Mouse (Mus musculus) midbrain, embryonic 12.5 days (tissue): ENCODE measurements around the gene Bsph1. TPM values are rescaled to one million over a fixed set of nuclear protein-coding genes. Genes with fewer than 3 reads are reported as not detected.
"Not testable (repeated sequence)": the region's sequence is repeated elsewhere in the genome, so short reads cannot be mapped to it uniquely, and the experiment has no call there.

Experiments
- ATAC-seq: fragments of 200-750 bp; cut with Nextera tagmentation; 2 replicates; pipeline ENCODE4 v1.8.0; 2017; ENCODE audit warnings: low read depth, moderate TSS enrichment, moderate library complexity; ENCODE audit not compliant: low FRiP score
- H3K27ac ChIP-seq: fragments of 300-500 bp; sonication (generic); replicated peaks from 2 replicates; pipeline ENCODE4 v1.5.1; 2016; ENCODE audit warnings: mild to moderate bottlenecking
- H3K27me3 ChIP-seq: fragments of 300-500 bp; sonication (generic); 2 replicates; pipeline ENCODE4 v1.6.1; 2016; ENCODE audit warnings: mild to moderate bottlenecking
- H3K36me3 ChIP-seq: fragments of 300-500 bp; sonication (generic); 2 replicates; pipeline ENCODE4 v1.6.1; 2016
- H3K4me1 ChIP-seq: fragments of 300-500 bp; sonication (generic); 2 replicates; pipeline ENCODE4 v1.6.1; 2016
- H3K4me2 ChIP-seq: fragments of 300-500 bp; sonication (generic); replicated peaks from 2 replicates; pipeline ENCODE4 v1.6.1; 2016; ENCODE audit warnings: mild to moderate bottlenecking, moderate library complexity
- H3K4me3 ChIP-seq: fragments of 300-500 bp; sonication (generic); 2 replicates; pipeline ENCODE4 v1.5.1; 2016; ENCODE audit warnings: mild to moderate bottlenecking
- H3K9ac ChIP-seq: fragments of 300-500 bp; sonication (generic); replicated peaks from 2 replicates; pipeline ENCODE4 v1.6.1; 2016; ENCODE audit warnings: mild to moderate bottlenecking, moderate library complexity
- H3K9me3 ChIP-seq: fragments of 300-500 bp; sonication (generic); 2 replicates; pipeline ENCODE4 v1.6.1; 2016; ENCODE audit warnings: mild to moderate bottlenecking
- WGBS: fragments of 180-500 bp; shearing (Covaris S2); methylation state at CpG from one replicate; pipeline ENCODE4 v1.1.7; 2016; 5-methylcytosine and 5-hydroxymethylcytosine counted together
- polyA plus RNA-seq: library from polyadenylated mRNA; unstranded; fragments of >200 nt; fragmentation: Nextera tagmentation; extraction: Ambion mirVana; gene quantifications from 2 replicates; pipeline ENCODE4 v1.2.1, GENCODE M21; 2016

Gene Bsph1
- not detected in 2 replicates for polyA plus RNA-seq

DNA sequence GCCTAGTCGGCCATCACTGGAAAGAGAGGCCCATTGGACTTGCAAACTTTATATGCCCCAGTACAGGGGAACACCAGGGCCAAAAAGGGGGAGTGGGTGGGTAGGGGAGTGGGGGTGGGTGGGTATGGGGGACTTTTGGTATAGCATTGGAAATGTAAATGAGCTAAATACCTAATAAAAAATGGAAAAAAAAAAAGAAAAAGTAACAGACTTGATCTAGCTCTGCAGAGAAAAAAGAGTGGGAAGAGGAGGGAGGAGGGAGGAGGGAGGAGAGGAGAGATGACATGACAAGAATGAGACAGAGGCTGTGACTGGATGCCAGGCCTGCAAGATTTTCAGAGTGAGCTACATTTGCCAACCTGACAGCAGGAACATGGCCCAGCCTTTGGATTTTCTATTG lies at the start of gene Bsph1:
Gene Bsph1 (plus strand): TSS at position 301 of the 400 bp plus-strand sequence.
- ATAC-seq, H3K27me3 ChIP-seq, H3K4me2 ChIP-seq, H3K36me3 ChIP-seq, H3K27ac ChIP-seq, H3K9ac ChIP-seq, H3K4me3 ChIP-seq, H3K4me1 ChIP-seq: not testable (repeated sequence)
- H3K9me3 ChIP-seq, result peaks cover 16% of the 10 kb centered on the region; the same call in 1 of the 2 replicates
- WGBS, result 70% methylated on average over 1 of the region's 1 CpGs

GRCm38 (mm10) chr7:13511539-13511938 lies 60.9 kb downstream of the Bsph1 start:
- no peak for ATAC-seq
- H3K4me2 ChIP-seq, result no peak overlapping the region
- no peak overlapping the region for H3K4me3 ChIP-seq
- H3K27ac ChIP-seq, result no peak overlapping the region
- no peaks in the 10 kb centered on the region for H3K36me3 ChIP-seq
- no peaks in the 10 kb centered on the region for H3K27me3 ChIP-seq
- WGBS, result 63% methylated on average over 1 of the region's 1 CpGs
- H3K9me3 ChIP-seq, result peaks cover 37% of the 10 kb centered on the region; the same call in 1 of the 2 replicates
- no peaks in the 10 kb centered on the region for H3K4me1 ChIP-seq
- no peak overlapping the region for H3K9ac ChIP-seq

Other genes starting within 250 kb of the Bsph1 start
- not detected in 2 replicates for gene Vmn1r89, start 237.8 kb upstream of the Bsph1 start, polyA plus RNA-seq
- gene Lig1, start 173.6 kb upstream of the Bsph1 start, polyA plus RNA-seq, result 98.0 and 100 TPM in 2 replicates
- 15.1 and 15.7 TPM in 2 replicates for gene Zswim9, start 172.1 kb upstream of the Bsph1 start, polyA plus RNA-seq
- 1.1 and 1.3 TPM in 2 replicates for gene Pla2g4c, start 126.2 kb upstream of the Bsph1 start, polyA plus RNA-seq
- 0.14 TPM in 1 of 2 replicates, not detected in the other for gene Cabp5, start 52.7 kb upstream of the Bsph1 start, polyA plus RNA-seq
- gene Bsph2, start 120.2 kb downstream of the Bsph1 start, polyA plus RNA-seq, result not detected in 2 replicates
- gene Sult2a5, start 173.1 kb downstream of the Bsph1 start, polyA plus RNA-seq, result not detected in 2 replicates